Mouse (Mus musculus) embryonic facial prominence, embryonic 15.5 days (tissue): ENCODE measurements around the gene Rasgef1b. TPM values are rescaled to one million over a fixed set of nuclear protein-coding genes. Genes with fewer than 3 reads are reported as not detected.

Source experiments
- ATAC-seq: fragments of 200-750 bp; cut with Nextera tagmentation; 2 replicates; pipeline ENCODE4 v1.8.0; 2017; ENCODE audit warnings: low read depth, moderate TSS enrichment; ENCODE audit not compliant: insufficient number of reproducible peaks, low FRiP score, low TSS enrichment
- H3K27ac ChIP-seq: fragments of 300-500 bp; sonication (generic); replicated peaks from 2 replicates; pipeline ENCODE4 v1.5.1; 2015; ENCODE audit warnings: mild to moderate bottlenecking, inconsistent platforms
- H3K27me3 ChIP-seq: fragments of 300-500 bp; sonication (generic); 2 replicates; pipeline ENCODE4 v1.6.1; 2015; ENCODE audit warnings: inconsistent platforms
- H3K36me3 ChIP-seq: fragments of 300-500 bp; sonication (generic); 2 replicates; pipeline ENCODE4 v1.6.1; 2015; ENCODE audit warnings: mild to moderate bottlenecking, inconsistent platforms
- H3K4me1 ChIP-seq: fragments of 300-500 bp; sonication (generic); 2 replicates; pipeline ENCODE4 v1.6.1; 2015; ENCODE audit warnings: inconsistent platforms
- H3K4me2 ChIP-seq: fragments of 300-500 bp; sonication (generic); replicated peaks from 2 replicates; pipeline ENCODE4 v1.6.1; 2015; ENCODE audit warnings: mild to moderate bottlenecking, inconsistent platforms
- H3K4me3 ChIP-seq: fragments of 300-500 bp; sonication (generic); replicated peaks from 2 replicates; pipeline ENCODE4 v1.5.1; 2015; ENCODE audit warnings: mild to moderate bottlenecking, inconsistent platforms
- H3K9ac ChIP-seq: fragments of 300-500 bp; sonication (generic); 2 replicates; pipeline ENCODE4 v1.6.1; 2015; ENCODE audit warnings: inconsistent platforms
- H3K9me3 ChIP-seq: fragments of 300-500 bp; sonication (generic); replicated peaks from 2 replicates; pipeline ENCODE4 v1.6.1; 2016; ENCODE audit warnings: inconsistent platforms
- WGBS: fragments of 180-500 bp; shearing (Covaris S2); methylation state at CpG from one replicate; pipeline ENCODE4 v1.1.7; 2015; 5-methylcytosine and 5-hydroxymethylcytosine counted together
- polyA plus RNA-seq: library from polyadenylated mRNA; unstranded; fragments of >200 nt; fragmentation: Nextera tagmentation; extraction: Ambion mirVana; gene quantifications from 2 replicates; pipeline ENCODE4 v1.2.1, GENCODE M21; 2015

Gene Rasgef1b
- polyA plus RNA-seq, 1 experiment from 2014 or later, result 11.5 TPM

DNA sequence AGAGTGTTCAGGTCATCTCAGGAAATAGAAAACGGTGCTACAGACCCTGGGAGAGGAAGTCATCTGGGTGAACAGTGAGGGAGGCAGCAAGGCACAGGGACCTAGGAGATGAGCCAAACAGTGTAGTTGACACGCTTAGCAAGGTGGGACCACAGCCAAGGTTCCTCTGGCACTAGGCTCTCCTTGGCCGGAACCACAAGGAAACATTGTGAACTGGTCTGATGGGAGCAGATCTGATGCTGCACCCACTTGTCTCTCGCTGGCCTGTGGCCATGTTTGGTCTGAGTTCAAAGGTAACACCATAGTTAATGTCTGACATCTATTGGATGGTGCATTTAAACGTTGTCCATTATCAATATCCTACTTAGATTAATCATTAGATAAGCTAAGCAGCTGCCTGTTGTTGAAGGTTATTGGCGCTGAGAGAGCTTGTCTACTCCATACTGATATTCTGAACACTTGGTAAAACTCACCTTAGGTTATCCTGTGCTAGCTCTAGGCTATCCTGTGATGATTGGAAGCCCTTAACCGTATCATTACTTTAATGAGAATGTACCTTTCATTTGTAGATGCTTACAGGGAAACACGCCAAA lies 380.5 kb downstream of the Rasgef1b start:
- no peak for ATAC-seq

DNA sequence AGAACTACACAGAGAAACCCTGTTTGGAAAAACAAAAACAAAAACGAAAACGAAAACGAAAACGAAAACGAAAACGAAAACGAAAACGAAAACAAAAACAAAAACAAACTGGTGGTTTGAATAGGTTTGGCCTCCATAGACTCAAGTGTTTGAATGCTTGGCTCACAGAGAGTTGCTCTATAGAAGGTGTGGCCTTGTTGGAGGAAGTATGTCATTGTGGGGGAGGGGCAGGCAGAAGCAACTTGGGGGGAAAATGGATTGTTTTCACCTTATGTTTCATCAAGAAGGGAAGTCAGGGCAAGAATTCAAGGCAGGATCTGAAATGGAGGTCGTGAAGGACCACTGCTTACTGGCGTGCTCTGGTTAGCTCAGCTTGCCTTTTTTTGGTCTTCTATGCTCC lies 386.3 kb downstream of the Rasgef1b start:
- Histone ChIP-seq H3K9ac (no peak overlapping the region), H3K4me2 (no peak overlapping the region), H3K36me3 (no peaks in the 10 kb centered on the region), H3K27ac (no peak overlapping the region), H3K9me3 (no peaks in the 10 kb centered on the region), H3K27me3 (no peaks in the 10 kb centered on the region), H3K4me3 (no peak overlapping the region), H3K4me1 (0 out of 2 replicates have a peak, but pooled peaks cover 5% of the 10 kb centered on the region)
- WGBS, result 92% methylated on average over 10 of the region's 10 CpGs
- no peak for ATAC-seq

More for the DNA sequence above, 380.5 kb downstream of the Rasgef1b start:
- peaks cover 4% of the 10 kb centered on the region; the same call in 1 of the 2 replicates for H3K4me1 ChIP-seq
- no peak overlapping the region for H3K9ac ChIP-seq
- no peaks in the 10 kb centered on the region for H3K27me3 ChIP-seq
- H3K9me3 ChIP-seq, result no peaks in the 10 kb centered on the region
- WGBS, result 70% methylated on average over 8 of the region's 8 CpGs
- H3K4me2 ChIP-seq, result no peak overlapping the region
- H3K27ac ChIP-seq, result no peak overlapping the region
- no peaks in the 10 kb centered on the region for H3K36me3 ChIP-seq
- H3K4me3 ChIP-seq, result no peak overlapping the region

DNA sequence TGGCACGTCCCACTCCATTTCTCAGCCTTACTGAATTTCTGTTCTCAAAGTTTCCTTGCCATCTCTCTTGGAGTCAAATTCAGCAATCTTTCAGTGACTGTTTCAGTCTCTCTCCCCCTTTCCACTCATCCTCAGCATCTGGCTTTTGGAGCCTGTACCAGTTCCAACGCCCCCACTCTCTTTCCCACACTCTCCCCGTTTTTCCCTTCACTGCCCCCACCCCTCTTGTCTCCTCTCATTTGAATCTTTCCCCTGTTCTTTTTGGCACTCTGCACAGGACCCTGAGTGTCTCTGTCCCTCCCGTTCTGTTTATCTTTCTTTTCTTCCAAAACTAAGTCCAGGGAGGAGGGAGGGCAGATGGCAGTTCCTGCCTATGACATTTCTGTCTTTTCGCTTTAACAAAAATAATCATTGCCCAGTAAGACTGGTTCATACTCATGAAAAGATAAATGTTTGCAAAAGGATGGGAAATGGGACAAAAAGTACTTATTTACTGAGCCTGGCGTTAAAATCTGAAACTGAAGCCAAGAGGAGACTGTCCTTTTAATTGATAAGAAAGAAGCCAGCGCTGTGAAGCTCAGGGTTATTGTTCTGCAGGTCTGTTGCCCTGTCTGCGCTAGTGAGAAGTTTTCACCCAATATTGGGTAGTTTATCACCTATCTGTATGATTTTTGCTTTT lies 388.4 kb downstream of the Rasgef1b start:
- H3K27me3 ChIP-seq, result no peaks in the 10 kb centered on the region
- 67% methylated on average over 8 of the region's 8 CpGs for WGBS
- ATAC-seq, result no peak
- no peak overlapping the region; the same call in 1 of the 2 replicates for H3K27ac ChIP-seq
- no peaks in the 10 kb centered on the region for H3K36me3 ChIP-seq
- H3K4me1 ChIP-seq, result 0 out of 2 replicates have a peak, but pooled peaks cover 5% of the 10 kb centered on the region
- H3K9me3 ChIP-seq, result no peaks in the 10 kb centered on the region
- no peak overlapping the region for H3K9ac ChIP-seq
- peak overlapping the region; percentile 39 for H3K4me2 ChIP-seq
- no peak overlapping the region for H3K4me3 ChIP-seq

DNA sequence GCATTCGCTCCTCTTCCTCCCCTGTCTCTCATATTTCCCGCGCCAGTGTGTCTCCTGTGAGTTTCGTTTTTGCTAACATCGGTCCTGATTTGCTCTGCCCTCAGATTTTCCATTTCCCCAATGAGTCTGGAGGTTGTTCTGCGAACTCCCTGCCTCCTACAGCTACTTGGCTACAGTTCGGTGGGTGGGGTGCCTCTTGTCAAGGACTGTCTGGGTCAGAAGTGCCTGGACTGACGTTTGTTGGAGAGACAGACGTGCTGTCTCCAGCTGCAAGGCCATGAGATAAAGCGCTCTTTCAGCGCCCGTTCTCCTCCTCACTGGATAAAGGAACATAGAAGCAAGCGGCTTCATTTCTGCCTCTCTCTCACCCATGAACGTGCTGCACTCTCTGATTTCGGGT lies 389.1 kb downstream of the Rasgef1b start:
- Histone ChIP-seq H3K36me3 (no peaks in the 10 kb centered on the region), H3K27me3 (no peaks in the 10 kb centered on the region), H3K9ac (no peak overlapping the region), H3K4me1 (0 out of 2 replicates have a peak, but pooled peaks cover 5% of the 10 kb centered on the region), H3K4me2 (peak overlapping the region; percentile 39), H3K27ac (no peak overlapping the region; the same call in 1 of the 2 replicates), H3K4me3 (peak overlapping the region; percentile 26), H3K9me3 (no peaks in the 10 kb centered on the region)
- no peak for ATAC-seq
- 42% methylated on average over 15 of the region's 15 CpGs for WGBS

DNA sequence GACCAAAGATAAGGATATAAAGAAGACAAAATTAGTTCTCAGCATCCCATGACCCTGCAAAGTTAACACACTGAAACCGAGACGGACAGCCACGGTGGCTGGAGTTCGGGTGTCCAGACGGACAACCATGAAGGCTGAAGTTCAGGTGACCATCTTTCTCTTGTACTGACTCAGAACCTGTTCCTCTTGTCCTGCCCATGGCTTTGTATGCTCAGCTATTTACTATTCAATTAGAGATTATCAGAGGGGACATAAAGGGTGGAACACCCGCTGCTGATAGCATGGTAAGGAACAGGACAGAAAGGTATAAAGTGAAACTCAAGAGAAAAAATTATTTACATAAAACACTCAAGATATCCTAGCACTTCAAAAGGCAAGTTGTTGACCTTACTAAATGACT lies 390.0 kb downstream of the Rasgef1b start:
- H3K27me3 ChIP-seq, result no peaks in the 10 kb centered on the region
- no peak overlapping the region for H3K27ac ChIP-seq
- no peak for ATAC-seq
- H3K9ac ChIP-seq, result no peak overlapping the region
- H3K4me2 ChIP-seq, result no peak overlapping the region
- H3K9me3 ChIP-seq, result no peaks in the 10 kb centered on the region
- H3K4me1 ChIP-seq, result 0 out of 2 replicates have a peak, but pooled peaks cover 5% of the 10 kb centered on the region
- no peak overlapping the region for H3K4me3 ChIP-seq
- WGBS, result 90% methylated on average over 6 of the region's 6 CpGs
- no peaks in the 10 kb centered on the region for H3K36me3 ChIP-seq

DNA sequence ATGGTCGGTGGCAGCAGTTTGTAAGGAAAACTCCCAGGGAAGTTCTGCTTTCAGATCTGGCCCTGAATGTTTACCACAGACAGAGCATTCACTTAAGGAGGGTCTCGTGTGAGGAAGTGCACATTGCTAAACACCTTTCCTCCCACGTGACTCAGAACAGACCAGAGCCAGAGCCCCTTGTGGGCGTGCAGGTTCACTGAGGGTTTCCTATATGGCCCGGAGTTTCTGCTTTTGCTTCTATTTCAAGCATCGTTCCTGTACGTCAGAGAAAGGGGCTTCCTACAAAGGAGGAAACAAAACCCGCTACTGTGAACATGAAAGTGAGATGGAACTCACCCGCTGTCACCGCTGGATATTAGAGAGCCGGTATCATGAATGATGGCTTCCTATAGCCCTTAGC lies 392.4 kb downstream of the Rasgef1b start:
- ATAC-seq, result no peak

DNA sequence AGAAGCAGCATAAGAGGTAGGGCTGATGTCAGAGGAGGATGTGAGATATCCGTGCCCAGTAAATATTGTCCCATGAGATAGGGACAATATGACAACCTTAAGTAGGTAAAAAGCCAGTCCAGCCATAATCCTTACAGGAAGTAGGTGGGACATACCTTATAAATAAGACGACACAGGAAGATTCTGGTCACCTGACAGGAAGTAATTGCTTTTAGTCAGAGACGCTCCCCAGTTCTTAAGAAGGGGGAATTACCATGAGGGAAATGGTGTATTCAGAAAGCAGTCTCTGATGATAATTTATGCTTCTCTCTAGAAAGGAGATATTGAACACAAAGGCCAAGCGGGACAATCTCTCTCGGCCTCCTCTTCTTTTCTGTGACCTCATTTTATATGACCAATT lies 394.8 kb downstream of the Rasgef1b start:
- Histone ChIP-seq H3K4me2 (no peak overlapping the region), H3K36me3 (no peaks in the 10 kb centered on the region), H3K27me3 (no peaks in the 10 kb centered on the region), H3K9me3 (no peaks in the 10 kb centered on the region), H3K27ac (no peak overlapping the region), H3K4me1 (no peaks in the 10 kb centered on the region), H3K9ac (no peak overlapping the region), H3K4me3 (no peak overlapping the region)
- 85% methylated on average over 5 of the region's 5 CpGs for WGBS
- no peak for ATAC-seq

More for the DNA sequence above, 392.4 kb downstream of the Rasgef1b start:
- H3K9ac ChIP-seq, result no peak overlapping the region
- no peaks in the 10 kb centered on the region for H3K9me3 ChIP-seq
- no peaks in the 10 kb centered on the region for H3K36me3 ChIP-seq
- H3K4me3 ChIP-seq, result no peak overlapping the region
- H3K27me3 ChIP-seq, result no peaks in the 10 kb centered on the region
- WGBS, result 70% methylated on average over 11 of the region's 11 CpGs
- 0 out of 2 replicates have a peak, but pooled peaks cover 5% of the 10 kb centered on the region for H3K4me1 ChIP-seq
- H3K27ac ChIP-seq, result no peak overlapping the region
- H3K4me2 ChIP-seq, result no peak overlapping the region

DNA sequence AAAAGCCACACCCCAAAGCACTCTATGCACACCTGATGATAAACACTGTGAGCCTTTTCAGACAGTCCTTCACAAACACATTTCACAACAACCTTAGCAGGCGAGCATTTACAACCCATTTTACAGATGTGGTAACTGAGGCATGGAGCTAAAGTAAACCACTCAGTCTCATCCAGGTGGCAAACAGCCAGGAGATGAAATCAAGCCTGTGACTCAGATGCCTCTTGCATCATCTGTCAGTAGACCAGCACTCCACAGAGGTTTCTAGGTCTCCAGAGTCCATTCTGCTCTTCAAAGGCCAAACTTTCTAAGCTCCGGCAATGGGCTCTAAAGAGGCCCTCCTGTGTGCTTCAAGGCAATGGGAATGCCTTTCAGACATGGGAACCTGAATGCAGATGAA lies 396.8 kb downstream of the Rasgef1b start:
- WGBS, result 78% methylated on average over 2 of the region's 2 CpGs
- no peak for ATAC-seq
- no peak overlapping the region for H3K27ac ChIP-seq

DNA sequence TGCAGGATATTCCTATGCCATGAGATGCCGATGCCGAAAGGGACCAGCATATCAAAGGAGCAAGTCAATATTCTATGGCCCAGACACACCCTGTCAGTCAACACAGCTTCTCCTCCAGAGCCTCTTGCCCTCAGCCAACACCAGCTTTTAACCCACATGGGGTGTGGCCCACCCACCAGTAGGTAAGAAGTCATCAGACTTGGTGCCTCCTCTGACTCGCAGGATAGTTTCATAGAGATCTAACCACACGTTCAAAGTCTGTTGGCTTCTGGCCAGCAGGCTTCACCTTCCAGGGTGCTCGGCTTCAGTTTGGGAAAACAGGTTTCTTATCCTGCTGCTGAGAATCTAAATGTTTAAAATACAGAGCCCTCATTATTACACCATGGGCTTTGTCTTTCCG lies 399.8 kb downstream of the Rasgef1b start:
- no peaks in the 10 kb centered on the region for H3K9me3 ChIP-seq
- no peak overlapping the region; the same call in 1 of the 2 replicates for H3K27ac ChIP-seq
- no peaks in the 10 kb centered on the region for H3K27me3 ChIP-seq
- no peaks in the 10 kb centered on the region for H3K4me1 ChIP-seq
- no peaks in the 10 kb centered on the region for H3K36me3 ChIP-seq
- peak; percentile 29; the same call in 1 of the 2 replicates for ATAC-seq
- H3K9ac ChIP-seq, result no peak overlapping the region
- H3K4me2 ChIP-seq, result no peak overlapping the region
- H3K4me3 ChIP-seq, result no peak overlapping the region
- WGBS, result 55% methylated on average over 6 of the region's 6 CpGs

More for the DNA sequence above, 396.8 kb downstream of the Rasgef1b start:
- Histone ChIP-seq H3K36me3 (no peaks in the 10 kb centered on the region), H3K4me2 (no peak overlapping the region), H3K4me1 (no peaks in the 10 kb centered on the region), H3K9me3 (no peaks in the 10 kb centered on the region), H3K9ac (no peak overlapping the region), H3K4me3 (no peak overlapping the region), H3K27me3 (no peaks in the 10 kb centered on the region)

DNA sequence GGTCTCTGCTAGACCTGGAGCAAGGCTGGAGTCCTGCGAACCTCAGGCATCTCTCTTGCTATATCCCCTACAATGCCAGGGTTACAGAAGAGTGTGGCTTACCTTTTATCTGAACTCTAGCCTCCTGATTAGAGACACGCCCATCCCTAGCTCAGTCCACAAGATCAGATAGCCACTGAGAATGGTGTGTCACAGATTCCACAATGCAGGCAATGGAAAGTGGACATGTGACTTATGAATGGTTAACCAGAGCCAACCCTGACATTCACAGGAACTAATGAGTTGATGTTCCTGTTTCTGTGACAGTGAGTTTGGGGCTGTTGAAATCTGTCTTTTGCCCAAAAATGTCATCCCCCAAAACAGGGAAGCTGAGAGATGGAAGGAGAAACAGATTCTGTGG lies 401.8 kb downstream of the Rasgef1b start:
- WGBS, result 82% methylated on average over 2 of the region's 2 CpGs
- Histone ChIP-seq H3K4me2 (no peak overlapping the region), H3K9me3 (no peaks in the 10 kb centered on the region), H3K36me3 (no peaks in the 10 kb centered on the region), H3K9ac (no peak overlapping the region), H3K27me3 (no peaks in the 10 kb centered on the region), H3K4me1 (no peaks in the 10 kb centered on the region), H3K27ac (no peak overlapping the region), H3K4me3 (no peak overlapping the region)
- ATAC-seq, result no peak

DNA sequence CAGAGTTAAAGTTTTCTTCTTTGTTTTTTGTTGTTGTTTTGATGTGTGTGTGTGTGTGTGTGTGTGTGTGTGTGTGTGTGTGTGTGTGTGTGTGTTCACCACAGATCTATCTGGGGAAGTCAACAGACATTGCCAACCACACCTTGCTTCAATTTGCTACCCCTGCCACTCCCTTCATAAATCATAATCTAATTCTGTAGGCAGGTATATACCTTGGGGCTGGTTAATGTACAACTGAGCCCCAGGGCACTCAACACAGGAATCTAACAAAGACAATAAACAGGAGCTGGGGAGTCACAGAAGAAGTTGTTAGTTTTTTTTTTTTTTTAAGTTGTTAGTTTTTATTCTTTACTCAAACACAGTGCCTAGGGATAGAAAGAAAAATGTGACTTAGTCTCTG lies 403.6 kb downstream of the Rasgef1b start:
- H3K4me1 ChIP-seq, result no peaks in the 10 kb centered on the region
- no peak overlapping the region for H3K4me3 ChIP-seq
- no peak overlapping the region for H3K4me2 ChIP-seq
- no peak overlapping the region for H3K27ac ChIP-seq
- H3K9ac ChIP-seq, result no peak overlapping the region
- H3K36me3 ChIP-seq, result no peaks in the 10 kb centered on the region
- H3K27me3 ChIP-seq, result no peaks in the 10 kb centered on the region
- no peaks in the 10 kb centered on the region for H3K9me3 ChIP-seq
- no peak for ATAC-seq
